Mouse (Mus musculus) brain, embryonic 14.5 days (tissue): ENCODE data around the gene Trim3.

Experiments
- CTCF ChIP-seq: fragments of 200-500 bp; IDR thresholded peaks from 2 replicates; pipeline ENCODE4 v1.5.1; 2012; ENCODE audit warnings: inconsistent platforms, mild to moderate bottlenecking, moderate library complexity, borderline replicate concordance; ENCODE audit not compliant: insufficient read depth, insufficient read length; ENCODE audit errors: extremely low read depth
- POLR2A ChIP-seq: fragments of 200-500 bp; IDR thresholded peaks from 2 replicates; pipeline ENCODE4 v1.6.1; 2012; ENCODE audit warnings: mild to moderate bottlenecking, inconsistent platforms, borderline replicate concordance; ENCODE audit not compliant: poor library complexity, insufficient read depth, insufficient read length, severe bottlenecking; ENCODE audit errors: extremely low read depth

DNA sequence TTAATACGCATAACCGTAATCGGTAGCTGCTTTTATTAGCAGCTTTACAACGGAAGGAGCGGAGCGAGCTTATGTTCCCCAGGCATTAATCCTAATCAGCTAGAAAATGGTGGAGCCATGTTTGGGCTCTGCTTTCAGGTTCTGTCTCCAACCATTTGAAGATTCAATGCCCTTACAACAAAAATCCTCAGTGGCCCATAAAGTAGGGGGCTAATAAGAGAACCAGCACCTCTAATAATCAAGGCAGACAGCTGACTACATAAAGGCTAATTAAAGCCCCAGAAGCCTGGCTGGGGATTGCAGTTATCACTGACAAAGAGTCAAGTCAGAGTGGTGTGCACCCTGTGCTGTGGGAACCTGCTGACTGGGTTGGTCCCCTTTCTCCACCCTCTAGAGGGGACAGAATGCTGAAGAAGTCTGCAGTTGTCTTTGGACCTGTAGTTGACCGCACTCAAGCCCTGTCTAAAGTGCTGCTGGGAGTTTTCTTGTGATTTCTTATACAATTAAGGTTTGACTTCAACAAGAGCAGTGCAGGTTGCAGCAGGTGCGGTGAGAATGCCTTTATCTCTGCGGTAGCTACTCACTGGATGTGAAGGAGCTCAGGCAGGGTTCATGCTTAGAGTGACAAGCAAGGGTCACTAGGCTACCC is 1.0 kb upstream of the Trim3 start:
- TF ChIP-seq CTCF, result no peak
- no peak for TF ChIP-seq POLR2A
